Mouse (Mus musculus): ENCODE results near the gene Gm38119. TPM values are rescaled to one million over a fixed set of nuclear protein-coding genes. Genes with fewer than 3 reads are reported as not detected.

Gm38119 gene
- total RNA-seq (2021) (not detected), polyA plus RNA-seq (2012; rRNA removed) (not detected in 2 replicates)
- long read RNA-seq, result 0 reads

GRCm38 (mm10) chr3:92738996-92739395, at the start of gene Gm38119:
Gene Gm38119, minus strand, starts transcription at chr3:92739096.
- no peak for DNase-seq

GRCm38 (mm10) chr3:92778799-92779198, 39.9 kb upstream of the Gm38119 start, which contains the start of gene Lce1i:
Gene Lce1i, minus strand, starts transcription at chr3:92778899.
- no peak for DNase-seq

- DNase-seq, result no peak
Measured at GRCm38 (mm10) chr3:92771573-92771972, 32.7 kb upstream of the Gm38119 start.

GRCm38 (mm10) chr3:92764965-92765364, 26.1 kb upstream of the Gm38119 start, which contains the start of gene Lce1h:
Gene Lce1h, minus strand, starts transcription at chr3:92765065.
- no peak for DNase-seq

- DNase-seq, result no peak
Measured at GRCm38 (mm10) chr3:92753197-92753596, 14.3 kb upstream of the Gm38119 start.

- DNase-seq, result no peak
Measured at GRCm38 (mm10) chr3:92752238-92752637, 13.3 kb upstream of the Gm38119 start, which contains the start of gene Lce1g. Gene Lce1g, minus strand, starts transcription at chr3:92752338.

- no peak for DNase-seq
Measured at GRCm38 (mm10) chr3:92722631-92723030, 16.3 kb downstream of the Gm38119 start.

GRCm38 (mm10) chr3:92720250-92720649, 18.6 kb downstream of the Gm38119 start, which contains the start of gene Lce1f:
Gene Lce1f, minus strand, starts transcription at chr3:92720350.
- DNase-seq, result no peak

GRCm38 (mm10) chr3:92715122-92715521, 23.8 kb downstream of the Gm38119 start:
- no peak for DNase-seq

- no peak for DNase-seq
Measured at GRCm38 (mm10) chr3:92708974-92709373, 29.9 kb downstream of the Gm38119 start, which contains the start of gene Lce1e. Gene Lce1e, minus strand, starts transcription at chr3:92709074.

- DNase-seq, result no peak
Measured at GRCm38 (mm10) chr3:92694613-92695012, 44.3 kb downstream of the Gm38119 start.

GRCm38 (mm10) chr3:92691688-92692087, 47.2 kb downstream of the Gm38119 start:
- DNase-seq, result peak; percentile 10

- peak; percentile 24 for DNase-seq
Measured at GRCm38 (mm10) chr3:92689154-92689553, 49.7 kb downstream of the Gm38119 start.

Other genes starting within 250 kb of the Gm38119 start
- gene Sprr4, start 238.6 kb downstream of the Gm38119 start, total RNA-seq (2021), result not detected
- gene Sprr4, start 238.6 kb downstream of the Gm38119 start, polyA plus RNA-seq (2012; rRNA removed), result not detected in 2 replicates
- gene 2310046K23Rik, start 204.6 kb downstream of the Gm38119 start, total RNA-seq (2021), result not detected
- gene 2310046K23Rik, start 204.6 kb downstream of the Gm38119 start, polyA plus RNA-seq (2012; rRNA removed), result not detected in 2 replicates
- gene Ivl, start 165.4 kb downstream of the Gm38119 start, total RNA-seq (2021), result not detected
- not detected in 2 replicates for gene Ivl, start 165.4 kb downstream of the Gm38119 start, polyA plus RNA-seq (2012; rRNA removed)
- not detected for gene Smcp, start 150.1 kb downstream of the Gm38119 start, total RNA-seq (2021)
- gene Smcp, start 150.1 kb downstream of the Gm38119 start, polyA plus RNA-seq (2012; rRNA removed), result not detected in 2 replicates
- not detected for gene 2210017I01Rik, start 131.6 kb downstream of the Gm38119 start, total RNA-seq (2021)
- gene 2210017I01Rik, start 131.6 kb downstream of the Gm38119 start, polyA plus RNA-seq (2012; rRNA removed), result not detected in 2 replicates
- gene Lce6a, start 117.4 kb downstream of the Gm38119 start, total RNA-seq (2021), result not detected
- not detected in 2 replicates for gene Lce6a, start 117.4 kb downstream of the Gm38119 start, polyA plus RNA-seq (2012; rRNA removed)
- not detected for gene Lce1a1, start 90.8 kb downstream of the Gm38119 start, total RNA-seq (2021)
- 0.33 TPM in 1 of 2 replicates, not detected in the other for gene Lce1a1, start 90.8 kb downstream of the Gm38119 start, polyA plus RNA-seq (2012; rRNA removed)
- gene Lce1b, start 82.2 kb downstream of the Gm38119 start, total RNA-seq (2021), result not detected
- not detected in 2 replicates for gene Lce1b, start 82.2 kb downstream of the Gm38119 start, polyA plus RNA-seq (2012; rRNA removed)
- not detected for gene Lce1a2, start 68.8 kb downstream of the Gm38119 start, total RNA-seq (2021)
- not detected in 2 replicates for gene Lce1a2, start 68.8 kb downstream of the Gm38119 start, polyA plus RNA-seq (2012; rRNA removed)
- not detected for gene Lce1c, start 59.8 kb downstream of the Gm38119 start, total RNA-seq (2021)
- not detected in 2 replicates for gene Lce1c, start 59.8 kb downstream of the Gm38119 start, polyA plus RNA-seq (2012; rRNA removed)
- gene Lce1d, start 51.9 kb downstream of the Gm38119 start, total RNA-seq (2021), result not detected
- not detected in 2 replicates for gene Lce1d, start 51.9 kb downstream of the Gm38119 start, polyA plus RNA-seq (2012; rRNA removed)
- gene Lce1e, start 30.0 kb downstream of the Gm38119 start, total RNA-seq (2021), result not detected
- gene Lce1e, start 30.0 kb downstream of the Gm38119 start, polyA plus RNA-seq (2012; rRNA removed), result not detected in 2 replicates
- gene Lce1f, start 18.7 kb downstream of the Gm38119 start, total RNA-seq (2021), result not detected
- not detected in 2 replicates for gene Lce1f, start 18.7 kb downstream of the Gm38119 start, polyA plus RNA-seq (2012; rRNA removed)
- gene Lce1g, start 13.2 kb upstream of the Gm38119 start, total RNA-seq (2021), result not detected
- 0.12 TPM in 1 of 2 replicates, not detected in the other for gene Lce1g, start 13.2 kb upstream of the Gm38119 start, polyA plus RNA-seq (2012; rRNA removed)
- not detected for gene Lce1h, start 26.0 kb upstream of the Gm38119 start, total RNA-seq (2021)
- gene Lce1h, start 26.0 kb upstream of the Gm38119 start, polyA plus RNA-seq (2012; rRNA removed), result not detected in 2 replicates
- not detected for gene Lce1i, start 39.8 kb upstream of the Gm38119 start, total RNA-seq (2021)
- not detected in 2 replicates for gene Lce1i, start 39.8 kb upstream of the Gm38119 start, polyA plus RNA-seq (2012; rRNA removed)
- gene Lce1j, start 51.4 kb upstream of the Gm38119 start, total RNA-seq (2021), result not detected
- not detected in 2 replicates for gene Lce1j, start 51.4 kb upstream of the Gm38119 start, polyA plus RNA-seq (2012; rRNA removed)
- not detected for gene Lce1k, start 68.8 kb upstream of the Gm38119 start, total RNA-seq (2021)
- gene Lce1k, start 68.8 kb upstream of the Gm38119 start, polyA plus RNA-seq (2012; rRNA removed), result not detected in 2 replicates
- not detected for gene Kprp, start 88.2 kb upstream of the Gm38119 start, total RNA-seq (2021)
- not detected in 2 replicates for gene Kprp, start 88.2 kb upstream of the Gm38119 start, polyA plus RNA-seq (2012; rRNA removed)
- not detected for gene Lce1l, start 112.2 kb upstream of the Gm38119 start, total RNA-seq (2021)
- gene Lce1l, start 112.2 kb upstream of the Gm38119 start, polyA plus RNA-seq (2012; rRNA removed), result not detected in 2 replicates
- gene 2310050C09Rik, start 131.1 kb upstream of the Gm38119 start, total RNA-seq (2021), result not detected
- gene 2310050C09Rik, start 131.1 kb upstream of the Gm38119 start, polyA plus RNA-seq (2012; rRNA removed), result not detected in 2 replicates
- not detected for gene Lce3a, start 187.1 kb upstream of the Gm38119 start, total RNA-seq (2021)
- gene Lce3a, start 187.1 kb upstream of the Gm38119 start, polyA plus RNA-seq (2012; rRNA removed), result not detected in 2 replicates
- not detected for gene Lce3b, start 193.9 kb upstream of the Gm38119 start, total RNA-seq (2021)
- not detected in 2 replicates for gene Lce3b, start 193.9 kb upstream of the Gm38119 start, polyA plus RNA-seq (2012; rRNA removed)
- gene Lce3c, start 205.4 kb upstream of the Gm38119 start, total RNA-seq (2021), result not detected
- gene Lce3c, start 205.4 kb upstream of the Gm38119 start, polyA plus RNA-seq (2012; rRNA removed), result not detected in 2 replicates
- not detected for gene Lce3d, start 218.3 kb upstream of the Gm38119 start, total RNA-seq (2021)
- not detected in 2 replicates for gene Lce3d, start 218.3 kb upstream of the Gm38119 start, polyA plus RNA-seq (2012; rRNA removed)
- gene Lce3e, start 228.0 kb upstream of the Gm38119 start, total RNA-seq (2021), result not detected
- gene Lce3e, start 228.0 kb upstream of the Gm38119 start, polyA plus RNA-seq (2012; rRNA removed), result not detected in 2 replicates

Data from adrenal gland, adult 2 months (tissue).